In genomic region chr1:77943101-77943500, GRCm38 (mm10) we compare ENCODE assay signal across 8 mouse cellular contexts.
A peak's percentile ranks its signal among the peaks of the same experiment; 100 is the strongest.
DNase-seq lines count a peak whose midpoint lies in the region; ATAC-seq and TF ChIP-seq lines count a peak whose summit lies in the region.

No protein-coding gene starts in this region.

- no peaks in the 10 kb centered on the region for H3K27me3 ChIP-seq in cerebellum, adult 2 months (ENCODE audit: control insufficient read depth, insufficient read depth, low read length)
- no peaks in the 10 kb centered on the region for H3K27me3 ChIP-seq in G1E (ENCODE audit: insufficient read depth, low read length)
- no peaks in the 10 kb centered on the region for H3K27me3 ChIP-seq in embryonic facial prominence, embryonic 11.5 days (ENCODE audit: control insufficient read depth, insufficient read depth, low read length)
- H3K27me3 ChIP-seq in stomach, postnatal 0 days (ENCODE audit: control insufficient read depth, insufficient read depth, low read length) = no peaks in the 10 kb centered on the region

- no peak for ATAC-seq in G1E (ENCODE audit: extremely low read depth, insufficient number of reproducible peaks, low FRiP score, poor library complexity, severe bottlenecking)
- no peak for ATAC-seq in embryonic facial prominence, embryonic 11.5 days (replicated peaks; ENCODE audit: insufficient number of reproducible peaks, low FRiP score, low TSS enrichment, low read depth)
- no peak for ATAC-seq in stomach, postnatal 0 days (ENCODE audit: low FRiP score, low TSS enrichment)
- ATAC-seq in erythroid progenitor cell, adult 5-6 weeks (replicated peaks; ENCODE audit: low FRiP score, poor library complexity, severe bottlenecking) = no peak

- no peak overlapping the region for H3K27ac ChIP-seq in cerebellum, adult 2 months (ENCODE audit: insufficient read depth, low read length)
- H3K27ac ChIP-seq in embryonic facial prominence, embryonic 11.5 days (replicated peaks; ENCODE audit: low read depth, low read length) = no peak overlapping the region
- H3K27ac ChIP-seq in stomach, postnatal 0 days (replicated peaks) = no peak overlapping the region

- no peaks in the 10 kb centered on the region for H3K9me3 ChIP-seq in G1E (replicated peaks)
- no peaks in the 10 kb centered on the region for H3K9me3 ChIP-seq in embryonic facial prominence, embryonic 11.5 days (replicated peaks; ENCODE audit: control insufficient read depth, low read length)
- no peaks in the 10 kb centered on the region for H3K9me3 ChIP-seq in stomach, postnatal 0 days (ENCODE audit: control insufficient read depth, low read length)

- no peak for TF ChIP-seq EP300 in stomach, postnatal 0 days (optimal IDR thresholded peaks at IDR 0.05)

- no peak for DNase-seq in cerebellum, adult 2 months
- no peak for DNase-seq in cerebellum, adult 11-12 months
- peak; percentile 8 to 63 for DNase-seq in left cerebral cortex, postnatal 14 days (ENCODE audit: low spot score in 2 of 2)
- DNase-seq in left cerebral cortex, adult 8-10 months (ENCODE audit: low spot score in 2 of 2) = no peak
- peak; percentile 12 for DNase-seq in G1E (ENCODE audit: low spot score)
- peak; percentile 83 for DNase-seq in embryonic facial prominence, embryonic 11.5 days (ENCODE audit: low spot score)
- no peak for DNase-seq in stomach, postnatal 0 days (ENCODE audit: low spot score)

- H3K4me1 ChIP-seq in cerebellum, adult 2 months (ENCODE audit: control insufficient read depth, insufficient read depth, low read length) = no peaks in the 10 kb centered on the region
- no peaks in the 10 kb centered on the region for H3K4me1 ChIP-seq in G1E (ENCODE audit: insufficient read depth, low read depth, low read length)
- no peaks in the 10 kb centered on the region for H3K4me1 ChIP-seq in embryonic facial prominence, embryonic 11.5 days (ENCODE audit: control insufficient read depth, insufficient read depth, low read length)
- H3K4me1 ChIP-seq in stomach, postnatal 0 days (replicated peaks; ENCODE audit: control insufficient read depth, insufficient read depth) = no peaks in the 10 kb centered on the region

- H3K4me3 ChIP-seq in cerebellum, adult 2 months (replicated peaks; ENCODE audit: insufficient read depth, low read depth, low read length) = no peak overlapping the region
- no peak overlapping the region for H3K4me3 ChIP-seq in G1E (ENCODE audit: low read depth, low read length)
- H3K4me3 ChIP-seq in embryonic facial prominence, embryonic 11.5 days (ENCODE audit: low read depth, low read length) = no peak overlapping the region
- no peak overlapping the region for H3K4me3 ChIP-seq in stomach, postnatal 0 days (ENCODE audit: low read depth, low read length)

- H3K36me3 ChIP-seq in G1E (replicated peaks) = no peaks in the 10 kb centered on the region
- H3K36me3 ChIP-seq in embryonic facial prominence, embryonic 11.5 days (replicated peaks; ENCODE audit: control insufficient read depth, insufficient read depth, low read depth, low read length) = no peaks in the 10 kb centered on the region
- H3K36me3 ChIP-seq in stomach, postnatal 0 days (ENCODE audit: control insufficient read depth, insufficient read depth, low read length) = no peaks in the 10 kb centered on the region

- WGBS in cerebellum, adult 2 months = 2% methylated on average over 5 of the region's 5 CpGs
- 2% methylated on average over 5 of the region's 5 CpGs for WGBS in embryonic facial prominence, embryonic 11.5 days
- WGBS in stomach, postnatal 0 days = 3% methylated on average over 5 of the region's 5 CpGs

- intact Hi-C loops in left cerebral cortex, postnatal 14 days (cut with DNase I) = no loop called here

- peak; percentile 52; the same call in 1 of the 2 replicates for TF ChIP-seq CTCF in cerebellum, adult 2 months (IDR thresholded peaks at IDR 0.05; ENCODE audit: borderline replicate concordance, insufficient read depth, low read depth, low read length)
- peak; percentile 55; the same call in 1 of the 2 replicates for TF ChIP-seq CTCF in G1E (IDR thresholded peaks at IDR 0.05; ENCODE audit: low read depth, low read length)
- peak; percentile 89 for TF ChIP-seq CTCF in stomach, postnatal 0 days (IDR thresholded peaks at IDR 0.05; ENCODE audit: low read depth)

- H3K9ac ChIP-seq in embryonic facial prominence, embryonic 11.5 days (replicated peaks; ENCODE audit: low read length) = no peak overlapping the region
- no peak overlapping the region for H3K9ac ChIP-seq in stomach, postnatal 0 days (ENCODE audit: low read length)

- no peak for TF ChIP-seq POLR2A in cerebellum, adult 2 months (IDR thresholded peaks at IDR 0.05; ENCODE audit: borderline replicate concordance, insufficient read depth, low read length)

- no peak overlapping the region for H3K4me2 ChIP-seq in embryonic facial prominence, embryonic 11.5 days (ENCODE audit: low read depth, low read length)
- H3K4me2 ChIP-seq in stomach, postnatal 0 days (replicated peaks; ENCODE audit: low read depth) = no peak overlapping the region

Comparison
In these comparisons a context has a peak if more than half of its experiments do, and no peak if none do; other contexts are left out.
1. DNase-seq: peak in left cerebral cortex, postnatal 14 days (2 of 2), G1E (single experiment) and embryonic facial prominence, embryonic 11.5 days (single experiment); none in cerebellum, adult 2 months (0 of 2), cerebellum, adult 11-12 months (single experiment), left cerebral cortex, adult 8-10 months (0 of 2) and stomach, postnatal 0 days (single experiment).
2. Peak in every context shown above with its lines, with median percentiles within 50 percentile points of each other: CTCF ChIP-seq.